Mouse (Mus musculus) brown adipose tissue, adult 24 weeks (tissue): Measurements from ENCODE around the gene Klhdc8b. TPM values are rescaled to one million over a fixed set of nuclear protein-coding genes. Genes with fewer than 3 reads are reported as not detected.

Source experiments
- H3K27ac ChIP-seq: fragments of 200-500 bp; replicated peaks from 2 replicates; pipeline ENCODE4 v1.5.1; 2012; ENCODE audit warnings: low read depth, mild to moderate bottlenecking, low read length
- H3K4me1 ChIP-seq: fragments of 200-500 bp; 2 replicates; pipeline ENCODE4 v1.6.1; 2012; ENCODE audit warnings: low read length, mixed read lengths; ENCODE audit not compliant: control insufficient read depth, insufficient read depth, insufficient read length
- H3K4me3 ChIP-seq: fragments of 200-500 bp; 2 replicates; pipeline ENCODE4 v1.5.1; 2012; ENCODE audit warnings: low read depth, mild to moderate bottlenecking, low read length, moderate library complexity; ENCODE audit not compliant: insufficient read depth
- polyA plus RNA-seq: library from polyadenylated mRNA; stranded (reverse); fragments of >200 nt; gene quantifications from 2 replicates; pipeline ENCODE4 v1.2.4, GENCODE M21; 2012; ENCODE audit not compliant: missing spikeins, insufficient read depth, insufficient read length

Klhdc8b gene
- polyA plus RNA-seq, 1 experiment, result 4.4 TPM

DNA sequence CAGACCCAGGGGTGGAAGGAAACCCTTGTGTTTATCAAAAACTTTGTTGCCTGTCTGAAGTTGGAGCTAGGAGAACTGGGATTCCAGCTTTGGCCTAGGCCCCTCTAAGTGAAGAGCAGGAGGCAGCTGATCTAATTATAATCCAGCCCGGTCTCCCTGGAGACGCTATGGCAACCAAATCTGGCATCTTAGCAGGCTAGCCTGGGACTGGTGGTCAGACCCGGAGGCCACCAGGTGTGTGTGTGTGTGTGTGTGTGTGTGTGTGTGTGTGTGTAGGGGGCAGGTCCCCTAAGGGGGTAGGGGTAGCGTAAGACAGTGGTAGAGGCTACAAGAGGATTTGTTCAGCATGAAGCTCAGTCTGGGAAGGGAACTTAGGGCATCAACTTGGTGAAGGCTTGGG lies 11.5 kb downstream of the Klhdc8b start:
- Histone ChIP-seq H3K27ac (no peak overlapping the region), H3K4me3 (no peak overlapping the region), H3K4me1 (no peaks in the 10 kb centered on the region)

DNA sequence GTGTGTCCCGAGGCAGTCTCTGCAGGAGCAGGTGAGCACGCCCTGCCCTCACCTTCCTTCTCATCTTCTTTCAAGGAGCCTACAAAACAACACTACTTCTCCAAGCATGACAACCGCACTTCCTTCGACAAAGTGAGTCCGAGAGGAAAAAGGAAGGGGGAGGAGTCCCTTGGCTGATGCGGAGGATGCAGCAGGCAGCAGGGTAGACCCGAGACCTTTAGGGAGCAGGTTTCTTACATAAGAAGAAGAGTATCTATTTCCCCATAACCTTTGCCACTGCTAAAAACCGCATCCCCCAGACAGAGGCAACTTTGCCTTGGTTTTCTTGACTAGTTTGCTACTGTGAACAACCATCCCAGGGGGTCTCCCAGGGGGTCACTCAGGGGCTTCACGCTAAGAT lies 16.3 kb downstream of the Klhdc8b start:
- H3K4me3 ChIP-seq, result no peak overlapping the region
- H3K4me1 ChIP-seq, result peaks cover 5% of the 10 kb centered on the region; the same call in 1 of the 2 replicates
- no peak overlapping the region for H3K27ac ChIP-seq

- H3K4me3 ChIP-seq, result no peak overlapping the region
- H3K27ac ChIP-seq, result no peak overlapping the region
- H3K4me1 ChIP-seq, result peaks cover 5% of the 10 kb centered on the region; the same call in 1 of the 2 replicates
Measured at GRCm38 (mm10) chr9:108441236-108441919, 20.0 kb downstream of the Klhdc8b start.

- Histone ChIP-seq H3K4me3 (no peak overlapping the region), H3K4me1 (peaks cover 5% of the 10 kb centered on the region; the same call in 1 of the 2 replicates), H3K27ac (no peak overlapping the region)
Measured at GRCm38 (mm10) chr9:108440485-108440884, 20.9 kb downstream of the Klhdc8b start.

GRCm38 (mm10) chr9:108439176-108439575 lies 22.2 kb downstream of the Klhdc8b start:
- Histone ChIP-seq H3K4me3 (no peak overlapping the region), H3K27ac (no peak overlapping the region), H3K4me1 (peaks cover 5% of the 10 kb centered on the region; the same call in 1 of the 2 replicates)

DNA sequence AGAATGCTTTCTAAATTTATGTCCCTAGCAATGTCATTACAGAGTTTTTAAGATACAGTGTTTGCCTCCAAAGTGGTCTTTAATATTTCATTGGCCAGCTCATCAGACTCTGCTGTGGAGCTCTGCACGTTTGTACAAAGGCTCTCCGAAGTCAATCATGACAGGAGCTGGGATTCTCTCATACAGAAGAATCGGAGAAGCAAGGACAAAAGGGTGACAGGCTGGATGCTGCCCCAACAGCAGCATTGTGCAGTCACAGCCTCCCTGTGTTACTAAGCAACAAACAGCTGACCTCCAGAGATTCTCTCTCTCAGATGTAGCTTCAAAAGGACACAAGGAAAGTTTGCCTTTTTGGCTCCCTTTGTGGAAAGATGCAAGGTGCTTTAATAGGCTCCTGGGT lies 25.2 kb downstream of the Klhdc8b start, which contains the start of gene BC048562:
TSS of gene BC048562 (plus strand) at position 301 of the 400 bp plus-strand sequence.
- peaks cover 2% of the 10 kb centered on the region; the same call in 1 of the 2 replicates for H3K4me1 ChIP-seq
- H3K4me3 ChIP-seq, result no peak within 1 kb of the TSS
- H3K27ac ChIP-seq, result no peak within 1 kb of the TSS

DNA sequence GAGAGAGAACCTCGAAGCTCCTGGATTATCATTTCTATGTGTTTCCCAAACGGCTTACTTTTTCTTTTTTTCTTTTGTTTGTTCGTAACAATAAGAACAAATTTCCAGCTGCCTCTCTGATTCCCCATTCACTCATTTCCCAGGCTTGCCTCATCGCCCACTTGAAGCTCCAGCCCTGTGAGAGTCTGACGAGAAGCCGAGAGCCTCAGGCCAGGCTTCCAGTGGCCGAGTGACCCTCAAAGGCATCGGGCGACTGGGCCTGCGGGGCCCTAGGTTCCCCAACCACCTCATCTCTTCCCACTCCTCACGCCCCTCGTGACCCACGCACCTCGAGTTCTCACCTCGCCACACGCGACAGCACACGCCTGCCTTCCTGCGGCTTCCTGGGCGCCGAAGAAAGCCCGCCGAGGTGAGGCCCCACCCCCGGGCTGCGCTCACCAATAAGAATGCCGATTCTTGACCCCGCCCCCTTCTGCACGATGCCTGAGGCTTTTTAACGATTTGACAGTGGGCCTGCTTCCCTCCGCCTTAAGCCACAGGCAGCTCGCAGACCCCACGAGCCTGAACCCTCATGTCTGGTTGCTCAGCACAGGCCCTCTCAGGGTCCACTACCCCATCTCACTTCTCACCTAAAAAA lies 29.8 kb downstream of the Klhdc8b start:
- Histone ChIP-seq H3K4me3 (no peak overlapping the region; the same call in 1 of the 2 replicates), H3K4me1 (no peaks in the 10 kb centered on the region), H3K27ac (no peak overlapping the region)

DNA sequence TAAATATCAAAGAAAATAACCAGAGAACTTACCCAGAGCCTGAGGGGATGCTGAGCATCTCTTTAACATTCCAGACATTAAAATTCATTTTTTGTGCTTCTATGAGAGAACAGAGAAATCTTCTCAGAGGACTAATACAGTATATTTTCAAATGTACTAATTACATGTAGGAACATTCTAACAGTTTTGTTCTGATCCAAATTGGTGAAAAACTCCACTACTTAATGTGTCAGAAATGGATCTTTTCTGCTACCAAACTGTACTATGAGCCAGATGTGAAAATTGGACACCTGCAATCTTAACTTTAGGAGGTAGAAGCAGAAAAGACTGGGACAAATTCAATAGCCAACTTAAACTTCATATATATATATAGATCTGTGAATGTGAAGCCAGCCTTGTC lies 33.0 kb downstream of the Klhdc8b start, which contains the start of gene Ccdc36:
TSS of gene Ccdc36 (minus strand) at position 101 of the 400 bp plus-strand sequence.
- Histone ChIP-seq H3K27ac (no peak within 1 kb of the TSS), H3K4me1 (no peaks in the 10 kb centered on the region), H3K4me3 (no peak within 1 kb of the TSS)

GRCm38 (mm10) chr9:108412221-108412620 lies 49.2 kb downstream of the Klhdc8b start:
- Histone ChIP-seq H3K27ac (no peak overlapping the region), H3K4me3 (no peak overlapping the region), H3K4me1 (no peaks in the 10 kb centered on the region)

- no peaks in the 10 kb centered on the region for H3K4me1 ChIP-seq
- H3K27ac ChIP-seq, result no peak overlapping the region
- no peak overlapping the region for H3K4me3 ChIP-seq
Measured at GRCm38 (mm10) chr9:108411381-108411942, 49.9 kb downstream of the Klhdc8b start.

DNA sequence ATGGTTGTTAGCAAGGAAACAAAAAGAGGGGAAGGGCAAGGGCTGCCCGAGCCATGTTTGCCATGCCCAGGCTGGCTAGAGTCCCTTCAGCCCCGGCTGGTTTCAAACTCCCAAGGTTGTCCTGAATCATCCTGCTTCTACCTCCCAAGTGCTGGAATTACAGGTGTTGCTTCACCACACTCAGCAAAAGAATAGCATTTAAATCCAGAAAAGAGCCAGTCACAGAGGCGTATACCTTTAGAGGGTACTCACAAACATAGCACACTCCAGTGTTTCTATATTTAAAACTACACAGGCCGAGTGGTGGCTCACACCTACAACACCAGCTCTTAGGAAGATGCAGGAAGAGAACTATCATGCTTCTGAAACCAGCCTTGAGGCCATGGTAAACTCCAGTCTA lies 51.8 kb downstream of the Klhdc8b start:
- no peaks in the 10 kb centered on the region for H3K4me1 ChIP-seq
- no peak overlapping the region for H3K27ac ChIP-seq
- no peak overlapping the region for H3K4me3 ChIP-seq

GRCm38 (mm10) chr9:108404451-108404850 lies 56.9 kb downstream of the Klhdc8b start:
- Histone ChIP-seq H3K27ac (no peak overlapping the region), H3K4me1 (no peaks in the 10 kb centered on the region), H3K4me3 (no peak overlapping the region)

DNA sequence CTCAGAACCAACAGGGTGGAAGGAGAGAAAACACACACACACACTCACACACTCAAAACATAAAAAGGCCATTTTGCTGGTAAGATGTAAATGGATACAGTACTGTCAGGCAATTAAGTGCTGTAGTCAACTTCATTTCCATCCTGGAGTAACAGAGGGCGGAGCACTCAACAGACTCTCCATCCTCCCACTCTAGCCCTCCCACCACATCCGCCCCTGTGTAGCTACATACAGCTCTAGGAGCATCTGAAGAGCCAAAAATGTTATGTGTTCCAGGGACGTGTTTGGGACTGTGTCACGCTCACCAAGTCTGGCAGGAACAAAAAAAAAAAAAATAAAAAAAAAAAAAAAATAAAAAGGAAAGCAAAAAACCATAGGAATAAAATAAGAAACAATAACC lies 58.3 kb downstream of the Klhdc8b start:
- no peaks in the 10 kb centered on the region for H3K4me1 ChIP-seq
- H3K27ac ChIP-seq, result no peak overlapping the region
- H3K4me3 ChIP-seq, result no peak overlapping the region

GRCm38 (mm10) chr9:108401186-108401960 lies 60.0 kb downstream of the Klhdc8b start:
- H3K4me1 ChIP-seq, result no peaks in the 10 kb centered on the region
- H3K4me3 ChIP-seq, result no peak overlapping the region
- H3K27ac ChIP-seq, result no peak overlapping the region

DNA sequence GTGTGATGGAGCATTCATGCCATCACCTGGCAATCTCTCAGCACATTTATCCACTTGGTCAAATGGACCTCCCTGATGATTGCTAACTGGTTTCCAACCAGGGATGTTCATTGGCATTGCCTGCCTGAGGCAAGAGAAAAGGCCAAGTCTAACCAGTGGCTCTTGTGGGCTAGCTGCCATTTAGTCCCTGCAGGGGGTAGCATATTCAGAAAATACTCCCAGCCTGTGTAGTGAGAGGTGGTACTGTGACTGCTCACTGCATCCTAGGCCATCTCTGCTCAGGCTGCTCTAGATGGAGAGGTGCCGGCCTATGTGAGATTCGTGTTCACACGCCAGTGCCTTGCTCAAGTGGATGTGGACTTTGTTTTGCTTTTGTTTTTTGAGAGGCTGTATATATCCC lies 63.1 kb downstream of the Klhdc8b start:
- H3K4me3 ChIP-seq, result no peak overlapping the region
- no peaks in the 10 kb centered on the region for H3K4me1 ChIP-seq
- no peak overlapping the region for H3K27ac ChIP-seq
